Mouse (Mus musculus): ENCODE results near the gene Grin3a. TPM values are rescaled to one million over a fixed set of nuclear protein-coding genes. Genes with fewer than 3 reads are reported as not detected.

Gene Grin3a
- polyA plus RNA-seq, 1 experiment = 0.05 TPM

DNA sequence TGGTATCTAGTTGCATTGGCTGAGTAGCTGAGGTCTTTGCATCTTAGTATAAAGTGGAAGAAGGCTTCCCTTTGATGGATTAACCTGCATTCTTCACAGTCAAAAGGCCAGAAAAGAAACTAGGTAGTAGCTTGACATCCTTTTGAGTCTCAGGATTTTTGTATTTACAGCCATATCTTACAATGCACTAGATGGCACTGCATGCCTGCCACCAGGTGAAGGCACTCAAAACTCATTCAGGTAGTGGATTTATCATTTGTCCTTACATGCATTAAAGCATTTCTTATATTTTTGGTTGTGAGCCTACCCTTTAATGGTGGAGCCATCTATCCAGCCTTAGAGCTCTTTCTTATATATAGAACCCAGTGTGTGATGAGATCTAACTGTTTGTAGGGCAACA lies 13.5 kb downstream of the Grin3a start:
- Histone ChIP-seq H3K27me3 (ENCODE audit: control insufficient read depth, insufficient read depth, low read length) (no peaks in the 10 kb centered on the region), H3K36me3 (ENCODE audit: control insufficient read depth, insufficient read depth, low read length) (no peaks in the 10 kb centered on the region), H3K4me3 (ENCODE audit: control insufficient read depth, low read depth, low read length) (no peak overlapping the region), H3K4me1 (ENCODE audit: control insufficient read depth, insufficient read depth, low read length) (no peaks in the 10 kb centered on the region), H3K27ac (ENCODE audit: control insufficient read depth, insufficient read depth, low read depth, low read length) (no peak overlapping the region)
- TF ChIP-seq CTCF (IDR thresholded peaks at IDR 0.05; ENCODE audit: control insufficient read depth, insufficient read depth, insufficient replicate concordance, low read depth, low read length) = no peak
- TF ChIP-seq POLR2A (IDR thresholded peaks at IDR 0.05; ENCODE audit: control insufficient read depth, low read depth, low read length) = no peak

GRCm38 (mm10) chr4:49813852-49814251 lies 31.7 kb downstream of the Grin3a start:
- no peak for TF ChIP-seq POLR2A (IDR thresholded peaks at IDR 0.05; ENCODE audit: control insufficient read depth, low read depth, low read length)
- no peak for TF ChIP-seq CTCF (IDR thresholded peaks at IDR 0.05; ENCODE audit: control insufficient read depth, insufficient read depth, insufficient replicate concordance, low read depth, low read length)

GRCm38 (mm10) chr4:49806791-49807190 lies 38.8 kb downstream of the Grin3a start:
- H3K4me3 ChIP-seq (ENCODE audit: control insufficient read depth, low read depth, low read length) = no peak overlapping the region
- no peak for TF ChIP-seq CTCF (IDR thresholded peaks at IDR 0.05; ENCODE audit: control insufficient read depth, insufficient read depth, insufficient replicate concordance, low read depth, low read length)
- no peak overlapping the region for H3K27ac ChIP-seq (ENCODE audit: control insufficient read depth, insufficient read depth, low read depth, low read length)

More at GRCm38 (mm10) chr4:49813852-49814251, 31.7 kb downstream of the Grin3a start:
- Histone ChIP-seq H3K4me3 (ENCODE audit: control insufficient read depth, low read depth, low read length) (no peak overlapping the region), H3K27me3 (ENCODE audit: control insufficient read depth, insufficient read depth, low read length) (no peaks in the 10 kb centered on the region), H3K36me3 (ENCODE audit: control insufficient read depth, insufficient read depth, low read length) (no peaks in the 10 kb centered on the region), H3K27ac (ENCODE audit: control insufficient read depth, insufficient read depth, low read depth, low read length) (no peak overlapping the region), H3K4me1 (ENCODE audit: control insufficient read depth, insufficient read depth, low read length) (no peaks in the 10 kb centered on the region)

DNA sequence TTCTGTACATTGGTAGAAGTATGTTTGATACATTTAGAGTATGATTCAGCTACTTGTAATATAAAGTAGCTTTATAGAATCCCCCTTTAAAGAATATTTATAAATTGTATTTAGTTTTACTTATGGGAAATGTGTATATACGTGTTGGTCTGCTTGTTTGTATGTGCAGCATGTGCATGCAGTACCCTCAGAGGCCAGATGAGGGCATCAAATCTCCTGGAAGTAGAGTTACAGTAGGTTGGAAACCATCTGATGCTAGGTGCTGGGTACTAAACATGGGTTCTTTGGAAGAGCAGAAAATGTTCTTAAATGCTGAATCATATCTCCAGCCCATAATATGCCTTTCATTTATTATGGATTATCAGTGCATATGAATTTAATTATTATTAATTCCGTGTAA lies 46.2 kb downstream of the Grin3a start:
- no peak overlapping the region for H3K4me3 ChIP-seq (ENCODE audit: control insufficient read depth, low read depth, low read length)
- H3K36me3 ChIP-seq (ENCODE audit: control insufficient read depth, insufficient read depth, low read length) = no peaks in the 10 kb centered on the region
- no peaks in the 10 kb centered on the region for H3K27me3 ChIP-seq (ENCODE audit: control insufficient read depth, insufficient read depth, low read length)
- no peaks in the 10 kb centered on the region for H3K4me1 ChIP-seq (ENCODE audit: control insufficient read depth, insufficient read depth, low read length)
- no peak overlapping the region for H3K27ac ChIP-seq (ENCODE audit: control insufficient read depth, insufficient read depth, low read depth, low read length)
- no peak for TF ChIP-seq POLR2A (IDR thresholded peaks at IDR 0.05; ENCODE audit: control insufficient read depth, low read depth, low read length)
- TF ChIP-seq CTCF (IDR thresholded peaks at IDR 0.05; ENCODE audit: control insufficient read depth, insufficient read depth, insufficient replicate concordance, low read depth, low read length) = no peak

More at GRCm38 (mm10) chr4:49806791-49807190, 38.8 kb downstream of the Grin3a start:
- Histone ChIP-seq H3K4me1 (ENCODE audit: control insufficient read depth, insufficient read depth, low read length) (no peaks in the 10 kb centered on the region), H3K27me3 (ENCODE audit: control insufficient read depth, insufficient read depth, low read length) (no peaks in the 10 kb centered on the region), H3K36me3 (ENCODE audit: control insufficient read depth, insufficient read depth, low read length) (no peaks in the 10 kb centered on the region)

GRCm38 (mm10) chr4:49788971-49789370 lies 56.6 kb downstream of the Grin3a start:
- Histone ChIP-seq H3K4me3 (ENCODE audit: control insufficient read depth, low read depth, low read length) (no peak overlapping the region), H3K36me3 (ENCODE audit: control insufficient read depth, insufficient read depth, low read length) (no peaks in the 10 kb centered on the region), H3K27me3 (ENCODE audit: control insufficient read depth, insufficient read depth, low read length) (no peaks in the 10 kb centered on the region), H3K27ac (ENCODE audit: control insufficient read depth, insufficient read depth, low read depth, low read length) (no peak overlapping the region), H3K4me1 (ENCODE audit: control insufficient read depth, insufficient read depth, low read length) (no peaks in the 10 kb centered on the region)
- TF ChIP-seq POLR2A (IDR thresholded peaks at IDR 0.05; ENCODE audit: control insufficient read depth, low read depth, low read length) = no peak
- TF ChIP-seq CTCF (IDR thresholded peaks at IDR 0.05; ENCODE audit: control insufficient read depth, insufficient read depth, insufficient replicate concordance, low read depth, low read length) = no peak

DNA sequence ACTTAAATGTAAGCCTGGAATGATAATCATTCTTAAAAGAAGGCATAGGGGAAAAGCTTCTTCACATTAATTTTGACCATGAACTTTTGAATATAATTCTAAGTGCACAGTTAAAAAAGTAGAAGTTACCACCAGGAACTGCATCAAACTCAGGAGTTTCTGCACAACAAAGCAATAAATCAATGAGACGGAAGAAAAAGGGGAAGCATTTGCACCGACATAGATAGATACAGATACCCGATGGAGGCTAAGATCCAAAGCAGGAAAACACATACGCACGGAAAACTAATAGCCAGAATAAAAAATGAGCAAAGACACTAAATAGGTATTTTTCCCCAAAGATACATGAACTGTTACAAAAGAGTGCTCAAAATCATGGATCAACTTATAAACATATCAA lies 102.7 kb downstream of the Grin3a start:
- no peak for TF ChIP-seq CTCF (IDR thresholded peaks at IDR 0.05; ENCODE audit: control insufficient read depth, insufficient read depth, insufficient replicate concordance, low read depth, low read length)
- TF ChIP-seq POLR2A (IDR thresholded peaks at IDR 0.05; ENCODE audit: control insufficient read depth, low read depth, low read length) = no peak
- Histone ChIP-seq H3K27ac (ENCODE audit: control insufficient read depth, insufficient read depth, low read depth, low read length) (no peak overlapping the region), H3K4me3 (ENCODE audit: control insufficient read depth, low read depth, low read length) (no peak overlapping the region), H3K27me3 (ENCODE audit: control insufficient read depth, insufficient read depth, low read length) (no peaks in the 10 kb centered on the region), H3K36me3 (ENCODE audit: control insufficient read depth, insufficient read depth, low read length) (no peaks in the 10 kb centered on the region), H3K4me1 (ENCODE audit: control insufficient read depth, insufficient read depth, low read length) (no peaks in the 10 kb centered on the region)

DNA sequence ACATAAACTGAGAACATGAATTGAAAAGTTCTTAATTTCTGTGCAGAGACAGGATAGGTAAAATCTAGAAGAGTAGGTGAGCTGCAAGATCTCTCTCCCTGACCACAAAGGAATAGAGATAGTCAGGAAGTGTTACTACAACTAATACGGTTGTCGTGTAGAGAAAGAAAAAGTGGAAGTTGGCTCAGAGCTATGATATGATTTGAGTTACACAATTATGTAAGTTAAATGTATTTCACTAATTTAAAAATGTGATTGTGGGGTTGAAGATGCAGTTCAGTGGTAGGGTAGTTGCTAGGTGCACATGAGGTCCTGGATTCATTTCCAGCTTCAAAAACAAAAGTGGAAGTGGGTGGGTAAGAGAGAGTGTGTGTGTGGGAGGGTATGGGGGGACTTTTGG lies 103.6 kb downstream of the Grin3a start:
- H3K27me3 ChIP-seq (ENCODE audit: control insufficient read depth, insufficient read depth, low read length) = no peaks in the 10 kb centered on the region
- no peaks in the 10 kb centered on the region for H3K4me1 ChIP-seq (ENCODE audit: control insufficient read depth, insufficient read depth, low read length)
- H3K36me3 ChIP-seq (ENCODE audit: control insufficient read depth, insufficient read depth, low read length) = no peaks in the 10 kb centered on the region
- no peak overlapping the region for H3K4me3 ChIP-seq (ENCODE audit: control insufficient read depth, low read depth, low read length)
- H3K27ac ChIP-seq (ENCODE audit: control insufficient read depth, insufficient read depth, low read depth, low read length) = no peak overlapping the region
- TF ChIP-seq POLR2A (IDR thresholded peaks at IDR 0.05; ENCODE audit: control insufficient read depth, low read depth, low read length) (no peak), CTCF (IDR thresholded peaks at IDR 0.05; ENCODE audit: control insufficient read depth, insufficient read depth, insufficient replicate concordance, low read depth, low read length) (no peak)
